Mouse (Mus musculus) CD4-positive naive resting alpha-beta T cell, adult 76 days (primary cell): ENCODE results near the gene Patj. TPM values are rescaled to one million over a fixed set of nuclear protein-coding genes. Genes with fewer than 3 reads are reported as not detected.

Experiments used
- total RNA-seq: library from RNA; stranded (reverse); gene quantifications from one replicate; pipeline ENCODE4 v1.2.4, GENCODE M21; 2023

The Patj gene
- 188 TPM for total RNA-seq

DNA sequence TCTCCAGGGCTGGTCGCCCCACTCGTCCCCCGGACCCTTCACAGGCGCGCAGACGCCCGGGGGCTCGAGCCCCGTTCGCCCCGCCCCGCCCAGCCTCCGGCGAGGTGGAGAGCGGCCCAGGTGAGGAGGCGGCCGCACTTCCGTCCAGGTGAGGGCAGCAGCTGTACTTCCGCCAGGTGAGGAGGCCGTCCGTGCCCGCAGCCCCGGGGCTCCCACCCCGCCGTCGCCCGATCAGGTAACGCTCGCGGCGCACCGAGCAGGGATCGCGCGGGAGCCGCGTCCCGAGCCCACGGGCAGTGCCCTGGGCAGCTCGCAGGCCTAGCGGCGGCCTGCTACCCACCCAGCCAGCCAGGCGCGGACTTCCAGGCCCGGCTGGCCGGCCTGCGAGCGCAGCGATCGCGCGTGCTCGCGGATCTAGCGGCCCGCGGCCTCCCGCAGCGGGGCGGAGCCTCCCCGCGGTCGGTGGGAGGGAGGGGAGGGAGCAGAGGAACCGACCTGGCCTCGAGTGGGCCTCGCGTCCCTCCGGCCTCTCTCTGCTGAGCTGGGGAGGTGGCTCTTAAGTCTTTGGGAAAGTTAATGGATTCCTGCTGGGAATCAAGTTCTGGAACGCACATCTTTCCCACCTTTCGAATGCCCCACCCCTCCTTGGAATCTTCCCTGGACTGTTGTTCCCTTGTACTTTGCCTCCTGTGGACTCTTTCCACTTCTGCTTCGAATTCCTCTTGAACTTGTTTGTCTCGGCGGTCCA is at the start of gene Patj:
TSS of gene Patj (plus strand) at position 96 of the 748 bp plus-strand sequence.

GRCm38 (mm10) chr4:98382716-98383424 is 12.7 kb upstream of the Patj start, which contains the start of gene Tm2d1:
Gene Tm2d1 (minus strand): TSS chr4:98383306.

GRCm38 (mm10) chr4:98726590-98727237 is 331.1 kb downstream of the Patj start, which contains the start of gene L1td1:
Gene L1td1 (plus strand): TSS chr4:98726734.

Other genes starting within 250 kb of the Patj start
- 14.1 TPM for gene Tm2d1, start 12.5 kb upstream of the Patj start, total RNA-seq